Mouse (Mus musculus) limb, embryonic 12.5 days (tissue): ENCODE results near the gene 1700001P01Rik. TPM values are rescaled to one million over a fixed set of nuclear protein-coding genes. Genes with fewer than 3 reads are reported as not detected.

Source experiments
- ATAC-seq: fragments of 200-750 bp; cut with Nextera tagmentation; 2 replicates; pipeline ENCODE4 v1.8.0; 2017; ENCODE audit warnings: low read depth, moderate TSS enrichment; ENCODE audit not compliant: insufficient number of reproducible peaks, insufficient read depth, low FRiP score, low TSS enrichment
- H3K27ac ChIP-seq: fragments of 300-500 bp; sonication (generic); 2 replicates; pipeline ENCODE4 v1.5.1; 2016; ENCODE audit warnings: mild to moderate bottlenecking, moderate library complexity
- H3K27me3 ChIP-seq: fragments of 300-500 bp; sonication (generic); 2 replicates; pipeline ENCODE4 v1.6.1; 2016; ENCODE audit warnings: mild to moderate bottlenecking, moderate library complexity
- H3K36me3 ChIP-seq: fragments of 300-500 bp; sonication (generic); 2 replicates; pipeline ENCODE4 v1.6.1; 2016; ENCODE audit warnings: mild to moderate bottlenecking, moderate library complexity
- H3K4me1 ChIP-seq: fragments of 300-500 bp; sonication (generic); replicated peaks from 2 replicates; pipeline ENCODE4 v1.6.1; 2016
- H3K4me2 ChIP-seq: fragments of 300-500 bp; sonication (generic); 2 replicates; pipeline ENCODE4 v1.6.1; 2016; ENCODE audit warnings: mild to moderate bottlenecking, moderate library complexity
- H3K4me3 ChIP-seq: fragments of 300-500 bp; sonication (generic); replicated peaks from 2 replicates; pipeline ENCODE4 v1.5.1; 2016; ENCODE audit warnings: mild to moderate bottlenecking
- H3K9ac ChIP-seq: fragments of 300-500 bp; sonication (generic); replicated peaks from 2 replicates; pipeline ENCODE4 v1.6.1; 2016; ENCODE audit warnings: mild to moderate bottlenecking, moderate library complexity
- H3K9me3 ChIP-seq: fragments of 300-500 bp; sonication (generic); 2 replicates; pipeline ENCODE4 v1.6.1; 2016; ENCODE audit warnings: mild to moderate bottlenecking, moderate library complexity
- WGBS: fragments of 180-500 bp; shearing (Covaris S2); methylation state at CpG from one replicate; pipeline ENCODE4 v1.1.7; 2016; 5-methylcytosine and 5-hydroxymethylcytosine counted together
- polyA plus RNA-seq: library from polyadenylated mRNA; unstranded; fragments of >200 nt; fragmentation: Nextera tagmentation; extraction: Ambion mirVana; gene quantifications from 2 replicates; pipeline ENCODE4 v1.2.1, GENCODE M21; 2016

Gene 1700001P01Rik
- polyA plus RNA-seq, 1 experiment from 2014 or later = not detected

DNA sequence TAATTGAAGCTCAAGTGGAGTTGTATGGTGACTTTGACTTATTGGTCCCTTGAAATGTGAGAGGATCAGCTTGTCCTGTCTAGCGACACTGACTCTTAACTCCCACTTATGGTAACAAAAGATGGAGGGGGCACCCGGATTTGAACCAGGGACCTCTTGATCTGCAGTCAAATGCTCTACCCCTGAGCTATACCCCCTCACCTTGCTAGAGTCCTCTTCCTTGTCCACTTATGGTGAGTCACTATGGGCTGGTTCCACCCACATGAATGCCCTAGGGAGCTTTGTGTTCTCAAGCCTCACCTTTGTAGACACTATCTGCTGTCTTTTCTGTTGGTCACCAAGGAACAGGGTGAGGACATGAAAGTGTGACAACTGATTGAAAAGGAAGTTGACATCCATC lies 6.0 kb downstream of the 1700001P01Rik start:
- Histone ChIP-seq H3K4me1 (peaks cover 10% of the 10 kb centered on the region), H3K9ac (no peak overlapping the region), H3K27me3 (no peaks in the 10 kb centered on the region), H3K27ac (no peak overlapping the region), H3K9me3 (no peaks in the 10 kb centered on the region), H3K4me2 (no peak overlapping the region), H3K4me3 (no peak overlapping the region), H3K36me3 (no peaks in the 10 kb centered on the region)
- WGBS = 34% methylated on average over 2 of the region's 2 CpGs
- ATAC-seq = no peak

DNA sequence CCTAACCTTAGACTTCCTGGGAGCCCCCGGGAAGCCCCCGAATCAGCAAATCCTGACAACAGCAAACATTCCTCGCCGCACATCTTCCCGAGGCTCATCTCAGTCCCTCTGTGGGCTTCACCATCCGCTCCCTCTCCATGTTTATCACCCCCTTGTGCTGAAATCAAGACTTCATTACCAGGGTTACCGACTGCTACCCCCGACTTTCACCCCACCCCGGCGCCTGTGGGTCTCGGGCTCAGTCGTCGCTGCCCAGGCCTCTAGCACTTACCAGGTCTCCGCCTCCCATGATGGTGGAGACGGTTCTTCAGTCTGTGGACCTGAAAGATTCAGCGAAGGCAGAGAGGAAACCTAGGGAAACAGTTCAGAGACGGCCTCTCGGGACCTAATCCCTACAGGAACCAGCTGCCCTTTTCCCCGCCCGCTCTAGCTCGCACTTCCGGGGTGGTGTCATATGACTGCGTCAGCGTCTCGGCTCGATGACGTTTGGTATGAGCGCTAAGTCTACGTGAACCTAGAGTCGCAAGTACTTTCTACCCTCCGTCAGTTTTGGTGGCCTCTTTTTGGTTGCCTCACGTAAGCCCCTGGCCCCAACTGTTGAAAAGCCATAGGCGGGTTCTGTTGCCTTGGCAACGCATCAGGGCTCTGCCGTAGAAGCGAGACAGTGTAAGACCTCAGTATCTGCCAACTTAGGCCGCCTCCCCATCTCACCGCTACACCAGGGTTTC lies 9.4 kb downstream of the 1700001P01Rik start, which contains the start of gene Cwc25:
TSS of gene Cwc25 (minus strand) at position 403 of the 728 bp plus-strand sequence.
- WGBS = 1% methylated on average over 38 of the region's 38 CpGs
- H3K36me3 ChIP-seq = peaks cover 31% of the 10 kb centered on the region

DNA sequence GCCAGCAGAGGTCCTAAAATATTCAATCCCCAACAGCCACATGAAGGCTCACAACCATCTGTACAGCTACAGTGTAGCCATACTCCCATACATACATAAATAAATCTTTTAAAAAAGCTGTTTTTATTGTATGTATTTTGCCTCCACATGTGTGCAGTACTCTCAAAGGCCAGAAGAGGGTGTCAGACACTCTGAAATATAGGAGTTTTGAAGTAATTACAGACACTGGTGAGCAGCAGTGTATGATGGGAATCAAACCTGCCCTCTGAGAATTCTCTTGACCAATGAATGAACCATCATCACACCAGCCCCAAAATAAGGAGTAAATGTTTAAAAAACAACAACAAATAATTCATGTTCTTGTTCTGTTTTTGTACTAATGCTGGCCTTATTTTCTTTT lies 14.1 kb downstream of the 1700001P01Rik start:
- no peak for ATAC-seq
- H3K36me3 ChIP-seq = peaks cover 67% of the 10 kb centered on the region

More for the DNA sequence above, 9.4 kb downstream of the 1700001P01Rik start, which contains the start of gene Cwc25:
- no peaks in the 10 kb centered on the region for H3K27me3 ChIP-seq
- H3K4me3 ChIP-seq = peak within 1 kb of the TSS; percentile 93
- peak within 1 kb of the TSS; percentile 89 for H3K9ac ChIP-seq
- peak; percentile 87 for ATAC-seq
- peak within 1 kb of the TSS; percentile 83 for H3K4me2 ChIP-seq
- peak within 1 kb of the TSS; percentile 86 for H3K27ac ChIP-seq
- peaks cover 10% of the 10 kb centered on the region for H3K4me1 ChIP-seq
- no peaks in the 10 kb centered on the region for H3K9me3 ChIP-seq

DNA sequence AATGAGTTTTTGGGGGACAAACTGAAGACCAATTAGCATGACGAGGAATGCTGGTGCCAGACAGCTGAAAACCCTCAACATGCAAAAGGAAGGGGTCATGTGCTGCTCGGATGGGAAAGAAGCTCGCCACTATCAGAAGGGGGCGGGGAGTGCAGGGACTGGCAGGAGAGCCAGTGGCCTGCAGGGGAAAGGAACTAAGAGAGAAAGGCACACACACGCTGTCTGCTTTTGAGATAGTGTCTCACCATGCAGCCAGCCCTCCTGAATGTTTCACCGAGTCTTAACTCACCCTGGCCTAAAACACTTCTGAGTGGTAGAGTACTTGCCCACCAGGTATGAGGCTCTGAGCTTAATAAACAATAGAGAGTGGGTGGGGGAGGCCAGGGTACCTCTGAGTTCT lies 16.8 kb downstream of the 1700001P01Rik start:
- Histone ChIP-seq H3K4me2 (no peak overlapping the region), H3K27ac (no peak overlapping the region), H3K9ac (no peak overlapping the region), H3K36me3 (peaks cover 84% of the 10 kb centered on the region), H3K27me3 (no peaks in the 10 kb centered on the region), H3K4me3 (no peak overlapping the region), H3K4me1 (no peaks in the 10 kb centered on the region), H3K9me3 (no peaks in the 10 kb centered on the region)
- 84% methylated on average over 6 of the region's 6 CpGs for WGBS
- ATAC-seq = no peak

More for the DNA sequence above, 14.1 kb downstream of the 1700001P01Rik start:
- no peak overlapping the region for H3K9ac ChIP-seq
- no peak overlapping the region for H3K4me3 ChIP-seq
- H3K9me3 ChIP-seq = no peaks in the 10 kb centered on the region
- H3K27ac ChIP-seq = no peak overlapping the region
- H3K4me1 ChIP-seq = peaks cover 10% of the 10 kb centered on the region
- no peaks in the 10 kb centered on the region for H3K27me3 ChIP-seq
- no peak overlapping the region for H3K4me2 ChIP-seq

DNA sequence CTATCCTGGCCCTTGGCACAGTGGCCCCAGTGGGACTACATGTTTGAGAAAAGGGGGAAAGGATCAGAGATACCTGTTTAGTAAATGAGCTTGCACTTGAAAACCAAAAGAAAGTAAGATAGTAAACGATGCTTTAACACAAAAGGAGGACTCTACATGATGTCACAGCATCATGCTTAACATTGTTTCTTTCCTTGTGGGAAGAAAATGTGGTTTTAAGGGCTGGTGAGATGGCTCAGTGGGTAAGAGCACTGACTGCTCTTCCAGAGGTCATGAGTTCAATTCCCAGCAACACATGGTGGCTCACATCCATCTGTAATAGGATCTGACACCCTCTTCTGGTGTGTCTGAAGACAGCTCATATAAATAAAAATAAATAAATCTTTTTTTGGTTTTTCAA lies 17.6 kb downstream of the 1700001P01Rik start:
- WGBS = 98% methylated on average over 1 of the region's 1 CpGs
- Histone ChIP-seq H3K4me3 (no peak overlapping the region), H3K9ac (no peak overlapping the region), H3K27me3 (no peaks in the 10 kb centered on the region), H3K4me2 (no peak overlapping the region), H3K9me3 (no peaks in the 10 kb centered on the region), H3K4me1 (no peaks in the 10 kb centered on the region), H3K27ac (no peak overlapping the region), H3K36me3 (peaks cover 85% of the 10 kb centered on the region)
- no peak for ATAC-seq

DNA sequence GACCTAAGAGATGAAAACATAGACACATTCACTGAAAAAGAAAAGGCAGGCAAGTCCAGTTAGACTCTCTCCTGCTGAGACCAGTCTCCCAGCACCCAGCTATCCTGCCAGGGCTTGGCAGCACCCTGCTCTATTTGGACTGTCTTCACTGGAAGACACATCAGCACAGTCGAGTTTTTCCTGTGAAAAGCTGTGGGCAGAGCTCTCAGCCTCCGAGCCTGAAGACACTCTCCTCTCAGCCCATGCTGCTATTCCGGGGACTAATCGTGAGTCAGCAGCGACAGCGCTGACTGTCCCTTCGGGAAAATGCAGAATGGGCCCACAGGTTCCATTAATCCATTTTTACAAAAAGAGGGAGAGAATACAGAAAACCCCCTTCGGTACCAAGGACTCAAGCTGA lies 22.4 kb downstream of the 1700001P01Rik start:
- H3K9ac ChIP-seq = no peak overlapping the region
- no peak overlapping the region for H3K4me2 ChIP-seq
- WGBS = 94% methylated on average over 8 of the region's 8 CpGs
- no peaks in the 10 kb centered on the region for H3K4me1 ChIP-seq
- H3K36me3 ChIP-seq = peaks cover 93% of the 10 kb centered on the region
- peaks cover 3% of the 10 kb centered on the region; the same call in 1 of the 2 replicates for H3K9me3 ChIP-seq
- ATAC-seq = no peak
- H3K4me3 ChIP-seq = no peak overlapping the region
- H3K27ac ChIP-seq = no peak overlapping the region
- H3K27me3 ChIP-seq = no peaks in the 10 kb centered on the region

DNA sequence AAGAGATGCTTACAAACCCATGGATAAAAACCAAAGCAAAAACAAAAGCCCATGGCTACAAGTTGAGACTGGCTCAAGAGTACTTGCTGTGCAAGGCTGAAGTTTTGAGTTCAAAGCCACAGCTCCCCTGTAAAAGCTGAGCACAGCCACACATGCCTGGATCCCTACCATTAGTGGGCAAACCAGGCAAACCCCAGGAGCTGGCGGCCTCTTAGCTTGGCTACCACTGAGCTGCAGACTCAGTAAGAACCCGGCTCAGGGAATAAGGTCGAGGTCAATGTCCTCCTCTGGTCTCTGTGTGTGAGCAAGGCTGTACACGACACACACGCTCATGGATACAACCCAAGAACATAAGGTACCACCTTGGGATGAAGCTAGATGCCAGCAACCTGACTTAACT lies 27.2 kb downstream of the 1700001P01Rik start:
- H3K9ac ChIP-seq = no peak overlapping the region
- H3K27ac ChIP-seq = no peak overlapping the region
- H3K4me3 ChIP-seq = no peak overlapping the region
- H3K9me3 ChIP-seq = peaks cover 3% of the 10 kb centered on the region; the same call in 1 of the 2 replicates
- H3K4me2 ChIP-seq = no peak overlapping the region
- peaks cover 72% of the 10 kb centered on the region for H3K36me3 ChIP-seq
- WGBS = 87% methylated on average over 5 of the region's 5 CpGs
- no peaks in the 10 kb centered on the region for H3K27me3 ChIP-seq
- no peak for ATAC-seq
- peaks cover 4% of the 10 kb centered on the region for H3K4me1 ChIP-seq

DNA sequence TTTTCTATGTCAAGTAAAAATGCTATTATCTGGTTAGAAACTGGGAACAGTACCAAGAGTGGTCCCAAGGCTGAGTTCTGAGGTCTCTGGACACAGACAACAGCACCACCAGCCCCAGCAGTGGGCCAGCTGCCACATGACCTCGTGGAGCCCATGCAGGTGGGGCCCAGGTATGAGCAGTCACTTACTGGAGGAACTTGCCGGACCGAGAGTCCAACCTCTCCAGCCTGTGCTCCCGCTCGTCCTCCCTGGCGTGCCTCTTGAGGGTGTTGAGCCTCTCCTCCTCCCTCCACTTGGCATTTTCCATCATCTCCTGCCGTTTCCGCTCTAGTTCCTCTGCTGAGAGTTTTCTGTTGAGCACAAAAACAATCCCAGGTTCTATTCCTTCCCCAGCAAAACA lies 27.9 kb downstream of the 1700001P01Rik start:
- Histone ChIP-seq H3K4me3 (no peak overlapping the region), H3K4me2 (no peak overlapping the region), H3K9ac (no peak overlapping the region), H3K27ac (no peak overlapping the region), H3K9me3 (peaks cover 3% of the 10 kb centered on the region; the same call in 1 of the 2 replicates), H3K27me3 (no peaks in the 10 kb centered on the region), H3K4me1 (peaks cover 12% of the 10 kb centered on the region), H3K36me3 (peaks cover 65% of the 10 kb centered on the region)
- 95% methylated on average over 8 of the region's 8 CpGs for WGBS
- no peak for ATAC-seq

DNA sequence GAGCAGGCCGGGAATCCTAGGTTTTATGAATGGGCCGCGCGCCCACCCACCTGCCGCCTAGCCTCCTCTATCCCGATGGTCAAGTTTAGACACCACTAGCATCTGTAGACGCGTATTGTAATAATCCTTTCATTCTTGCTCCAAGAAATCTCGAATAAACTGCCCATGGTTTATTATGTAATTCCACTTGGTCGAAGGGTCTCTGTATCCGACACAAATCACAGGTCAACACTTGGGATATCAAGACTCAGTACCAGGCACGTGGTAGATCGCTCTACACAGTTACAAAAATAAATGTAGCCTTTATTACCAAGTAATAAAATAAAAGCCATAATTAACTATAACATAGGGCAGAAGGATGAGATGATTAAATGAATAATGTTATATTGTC lies 30.4 kb downstream of the 1700001P01Rik start:
- ATAC-seq = no peak; the same call in 1 of the 2 replicates
- Histone ChIP-seq H3K9ac (0 out of 2 replicates have a peak overlapping the region, but pooled peaks have one; percentile 82), H3K4me2 (peak overlapping the region; percentile 85), H3K27me3 (no peaks in the 10 kb centered on the region), H3K9me3 (no peaks in the 10 kb centered on the region), H3K4me1 (peaks cover 18% of the 10 kb centered on the region), H3K4me3 (peak overlapping the region; percentile 83), H3K27ac (peak overlapping the region; percentile 94), H3K36me3 (peaks cover 46% of the 10 kb centered on the region)
- 12% methylated on average over 13 of the region's 13 CpGs for WGBS

DNA sequence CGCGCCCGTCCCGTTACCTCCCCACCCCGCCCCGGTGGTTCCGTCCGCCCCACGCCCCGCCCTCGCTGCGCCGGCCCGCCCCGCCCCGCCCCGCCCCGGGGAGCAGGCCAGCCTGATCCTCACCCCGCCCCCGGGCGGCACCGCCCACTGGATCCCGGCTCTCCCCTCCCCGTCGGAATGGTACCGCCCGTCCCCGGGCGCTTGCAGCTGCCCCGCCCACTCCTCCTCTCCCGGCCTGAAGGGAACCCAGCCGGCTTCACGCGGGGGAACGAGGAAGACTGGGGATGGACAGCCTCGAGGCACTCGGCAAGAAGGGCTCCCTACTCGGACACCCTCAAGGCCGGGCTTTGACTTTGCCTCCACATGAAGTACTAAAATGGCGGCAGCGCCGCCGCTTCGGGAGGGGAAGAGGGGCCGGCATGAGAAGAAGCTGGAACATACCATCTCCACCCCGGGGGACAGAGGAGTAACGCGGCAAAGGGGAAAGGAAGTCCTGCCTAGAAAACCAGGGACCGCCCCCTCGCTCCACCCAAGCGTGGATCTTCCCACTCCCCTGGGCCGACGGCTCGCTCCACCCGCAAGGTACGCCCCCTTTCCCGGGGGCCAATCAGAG lies 30.9 kb downstream of the 1700001P01Rik start:
- Histone ChIP-seq H3K9ac (peak overlapping the region; percentile 82), H3K4me3 (peak overlapping the region; percentile 83), H3K4me2 (peak overlapping the region; percentile 85), H3K9me3 (no peaks in the 10 kb centered on the region), H3K27me3 (no peaks in the 10 kb centered on the region), H3K36me3 (peaks cover 41% of the 10 kb centered on the region), H3K27ac (peak overlapping the region; percentile 94), H3K4me1 (peaks cover 18% of the 10 kb centered on the region)
- WGBS = 1% methylated on average over 51 of the region's 57 CpGs
- ATAC-seq = peak; percentile 94

DNA sequence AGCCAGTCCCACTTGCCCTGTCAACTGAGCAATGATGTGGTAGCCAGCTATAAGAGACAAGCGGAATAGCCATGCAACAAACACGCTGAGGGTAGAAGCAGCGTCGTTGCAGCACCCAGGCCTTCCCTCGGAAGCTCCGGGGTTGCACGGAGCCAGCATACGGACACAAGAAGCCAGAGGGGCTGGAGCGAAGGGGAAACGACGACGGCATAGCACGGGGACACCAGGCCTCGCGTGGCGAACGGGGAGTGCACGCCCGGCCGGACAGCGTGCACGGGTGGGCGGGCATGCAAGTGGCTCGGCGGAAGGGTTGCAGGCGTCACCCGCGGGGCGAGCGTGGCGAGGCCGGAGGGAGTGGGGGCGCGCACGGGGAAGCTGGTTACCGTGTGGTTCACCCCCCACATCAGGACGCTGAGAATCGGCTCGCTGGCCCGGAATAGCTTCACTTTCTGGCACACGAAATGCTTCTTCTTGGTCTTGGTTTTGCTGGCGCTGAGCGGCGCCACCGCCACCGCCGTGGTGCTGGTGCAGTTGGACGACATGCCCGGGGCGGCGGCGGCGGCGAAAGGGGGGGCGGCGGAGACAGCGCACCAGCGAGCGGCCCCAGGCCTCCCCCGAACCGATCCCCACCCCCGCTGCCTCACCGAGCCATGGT lies 31.5 kb downstream of the 1700001P01Rik start, which contains the start of gene Pip4k2b:
TSS of gene Pip4k2b (minus strand) at position 642 of the 655 bp plus-strand sequence.
- no peaks in the 10 kb centered on the region for H3K27me3 ChIP-seq
- H3K27ac ChIP-seq = peak within 1 kb of the TSS; percentile 94
- WGBS = under 1% methylated on average over 48 of the region's 63 CpGs
- ATAC-seq = peak; percentile 16; the same call in 1 of the 2 replicates
- peak within 1 kb of the TSS; percentile 82 for H3K9ac ChIP-seq
- H3K4me2 ChIP-seq = peak within 1 kb of the TSS; percentile 85
- H3K9me3 ChIP-seq = 0 out of 2 replicates have a peak, but pooled peaks cover under 1% of the 10 kb centered on the region
- H3K36me3 ChIP-seq = peaks cover 34% of the 10 kb centered on the region
- H3K4me3 ChIP-seq = peak within 1 kb of the TSS; percentile 83
- H3K4me1 ChIP-seq = peaks cover 18% of the 10 kb centered on the region
